Mouse (Mus musculus): ENCODE data around the gene Hoxc9. TPM values are rescaled to one million over a fixed set of nuclear protein-coding genes. Genes with fewer than 3 reads are reported as not detected.

The Hoxc9 gene
- polyA plus RNA-seq, 1 experiment from 2014 or later = not detected

GRCm38 (mm10) chr15:102970740-102971139, 5.5 kb upstream of the Hoxc9 start:
- peaks cover 95% of the 10 kb centered on the region for H3K27me3 ChIP-seq (ENCODE audit: control insufficient read depth, insufficient read depth, low read depth, low read length)
- under 1% methylated on average over 12 of the region's 12 CpGs for WGBS (ENCODE audit: insufficient replicate concordance)
- ATAC-seq (ENCODE audit: low read depth) = no peak

DNA sequence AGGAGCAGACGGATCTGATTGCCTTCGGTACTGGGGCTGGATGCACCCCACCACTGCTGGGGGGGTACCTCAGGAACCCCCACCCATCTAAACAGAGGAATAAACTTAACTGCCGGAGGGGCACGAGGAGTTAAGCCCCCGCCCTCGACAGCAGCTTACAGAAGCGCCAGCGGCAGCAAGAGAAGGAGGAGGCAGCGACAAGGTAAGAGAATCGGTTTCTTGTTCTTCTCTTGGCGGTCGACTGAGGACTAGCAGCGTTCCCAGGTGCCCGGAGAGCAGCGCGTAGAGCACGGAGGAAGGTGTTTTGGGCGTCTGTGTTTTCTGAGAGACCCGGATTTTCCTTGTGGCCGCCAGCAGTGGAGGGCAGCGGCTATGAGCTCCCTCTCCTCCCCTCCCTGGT, 4.0 kb upstream of the Hoxc9 start:
- peaks cover 95% of the 10 kb centered on the region for H3K27me3 ChIP-seq (ENCODE audit: control insufficient read depth, insufficient read depth, low read depth, low read length)
- no peak overlapping the region for H3K27ac ChIP-seq (ENCODE audit: low read length)
- no peaks in the 10 kb centered on the region for H3K36me3 ChIP-seq (ENCODE audit: control insufficient read depth, insufficient read depth)
- no peaks in the 10 kb centered on the region for H3K9me3 ChIP-seq (replicated peaks; ENCODE audit: control insufficient read depth, low read length)
- no peak overlapping the region for H3K4me2 ChIP-seq (ENCODE audit: low read depth, low read length)
- no peak overlapping the region for H3K9ac ChIP-seq (ENCODE audit: low read depth, low read length)
- WGBS (ENCODE audit: insufficient replicate concordance) = 3% methylated on average over 20 of the region's 21 CpGs
- no peak overlapping the region for H3K4me3 ChIP-seq (ENCODE audit: low read depth, low read length)
- no peak for ATAC-seq (ENCODE audit: low read depth)
- no peaks in the 10 kb centered on the region for H3K4me1 ChIP-seq (ENCODE audit: control insufficient read depth, low read depth, low read length)

More at GRCm38 (mm10) chr15:102970740-102971139, 5.5 kb upstream of the Hoxc9 start:
- Histone ChIP-seq H3K4me3 (ENCODE audit: low read depth, low read length) (no peak overlapping the region), H3K9ac (ENCODE audit: low read depth, low read length) (no peak overlapping the region), H3K9me3 (replicated peaks; ENCODE audit: control insufficient read depth, low read length) (no peaks in the 10 kb centered on the region), H3K4me1 (ENCODE audit: control insufficient read depth, low read depth, low read length) (no peaks in the 10 kb centered on the region), H3K27ac (ENCODE audit: low read length) (no peak overlapping the region), H3K36me3 (ENCODE audit: control insufficient read depth, insufficient read depth) (no peaks in the 10 kb centered on the region), H3K4me2 (ENCODE audit: low read depth, low read length) (no peak overlapping the region)

DNA sequence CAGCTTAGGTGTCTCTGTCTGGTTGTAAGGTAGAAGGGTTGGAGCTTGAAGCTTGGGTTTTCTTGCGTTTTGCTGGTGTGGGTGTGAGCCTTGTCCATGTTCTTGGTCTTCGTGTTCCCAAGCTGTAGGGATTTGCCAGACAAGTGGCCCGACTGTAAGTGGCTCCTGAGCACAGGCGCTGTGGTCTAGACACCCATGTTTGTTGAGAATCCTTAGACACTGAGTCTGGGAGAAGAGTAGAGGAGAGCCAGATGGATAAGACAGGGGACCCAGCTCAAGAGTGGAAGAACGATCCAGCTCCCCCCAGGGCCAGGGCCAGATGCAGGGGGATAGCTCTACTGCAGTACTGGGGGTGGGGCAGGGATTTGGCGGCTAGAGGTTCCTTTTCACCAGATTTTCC, 3.5 kb upstream of the Hoxc9 start:
- Histone ChIP-seq H3K36me3 (ENCODE audit: control insufficient read depth, insufficient read depth) (no peaks in the 10 kb centered on the region), H3K27me3 (ENCODE audit: control insufficient read depth, insufficient read depth, low read depth, low read length) (peaks cover 95% of the 10 kb centered on the region), H3K4me1 (ENCODE audit: control insufficient read depth, low read depth, low read length) (no peaks in the 10 kb centered on the region), H3K9me3 (replicated peaks; ENCODE audit: control insufficient read depth, low read length) (no peaks in the 10 kb centered on the region), H3K27ac (ENCODE audit: low read length) (no peak overlapping the region), H3K4me2 (ENCODE audit: low read depth, low read length) (no peak overlapping the region), H3K9ac (ENCODE audit: low read depth, low read length) (no peak overlapping the region), H3K4me3 (ENCODE audit: low read depth, low read length) (no peak overlapping the region)
- WGBS (ENCODE audit: insufficient replicate concordance) = 2% methylated on average over 6 of the region's 6 CpGs
- ATAC-seq (ENCODE audit: low read depth) = no peak

DNA sequence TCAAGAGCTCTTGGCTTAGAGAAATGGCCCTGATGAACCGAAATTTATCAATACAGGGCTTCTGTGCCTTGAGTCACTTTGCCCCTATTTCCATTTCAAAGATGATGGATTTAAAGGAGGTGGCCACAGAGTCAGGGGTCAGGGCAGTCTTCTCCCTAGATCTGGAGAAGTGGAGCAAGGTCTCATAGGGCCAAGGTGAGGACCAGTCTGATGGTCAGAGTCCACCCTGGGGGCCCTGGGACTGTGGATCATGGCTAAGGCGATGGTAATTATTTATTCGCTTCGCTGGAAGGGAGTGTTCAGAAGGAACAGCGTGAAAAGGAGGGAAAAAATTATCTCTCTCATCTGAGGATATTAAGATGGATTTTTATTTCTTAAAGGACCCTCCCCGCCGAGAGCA, 1.2 kb upstream of the Hoxc9 start:
- no peak for ATAC-seq (ENCODE audit: low read depth)
- Histone ChIP-seq H3K27me3 (ENCODE audit: control insufficient read depth, insufficient read depth, low read depth, low read length) (peaks cover 97% of the 10 kb centered on the region), H3K36me3 (ENCODE audit: control insufficient read depth, insufficient read depth) (no peaks in the 10 kb centered on the region), H3K4me3 (ENCODE audit: low read depth, low read length) (no peak overlapping the region), H3K4me1 (ENCODE audit: control insufficient read depth, low read depth, low read length) (no peaks in the 10 kb centered on the region), H3K27ac (ENCODE audit: low read length) (no peak overlapping the region), H3K9me3 (replicated peaks; ENCODE audit: control insufficient read depth, low read length) (no peaks in the 10 kb centered on the region), H3K4me2 (ENCODE audit: low read depth, low read length) (no peak overlapping the region), H3K9ac (ENCODE audit: low read depth, low read length) (no peak overlapping the region)
- WGBS (ENCODE audit: insufficient replicate concordance) = 4% methylated on average over 7 of the region's 7 CpGs

DNA sequence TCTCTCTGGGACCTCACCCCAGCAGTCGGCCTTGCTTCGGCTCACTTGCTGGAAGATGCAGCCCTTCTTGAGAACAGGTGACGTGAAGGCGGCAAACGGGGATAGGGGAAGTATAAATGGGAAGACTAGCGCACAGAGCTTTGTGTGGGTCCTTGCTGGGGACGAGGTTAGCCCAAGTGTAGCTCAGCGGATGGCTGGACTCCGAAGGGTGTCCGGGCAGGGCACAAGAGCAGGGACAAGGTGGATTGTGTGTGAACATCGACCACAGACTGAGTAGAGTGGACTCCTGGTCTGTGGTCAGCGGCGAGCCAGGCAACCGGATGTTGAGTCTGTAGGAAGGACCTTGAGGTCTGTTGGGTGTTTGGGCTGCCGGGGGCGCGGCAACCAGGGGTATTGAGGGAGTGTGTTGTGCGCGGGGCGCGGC, 539 bp upstream of the Hoxc9 start:
- H3K27ac ChIP-seq (ENCODE audit: low read length) = no peak overlapping the region
- H3K36me3 ChIP-seq (ENCODE audit: control insufficient read depth, insufficient read depth) = no peaks in the 10 kb centered on the region
- no peak overlapping the region for H3K4me3 ChIP-seq (ENCODE audit: low read depth, low read length)
- peaks cover 97% of the 10 kb centered on the region for H3K27me3 ChIP-seq (ENCODE audit: control insufficient read depth, insufficient read depth, low read depth, low read length)
- ATAC-seq (ENCODE audit: low read depth) = no peak
- no peaks in the 10 kb centered on the region for H3K9me3 ChIP-seq (replicated peaks; ENCODE audit: control insufficient read depth, low read length)
- no peaks in the 10 kb centered on the region for H3K4me1 ChIP-seq (ENCODE audit: control insufficient read depth, low read depth, low read length)
- no peak overlapping the region for H3K9ac ChIP-seq (ENCODE audit: low read depth, low read length)
- no peak overlapping the region for H3K4me2 ChIP-seq (ENCODE audit: low read depth, low read length)
- WGBS (ENCODE audit: insufficient replicate concordance) = 2% methylated on average over 21 of the region's 21 CpGs

DNA sequence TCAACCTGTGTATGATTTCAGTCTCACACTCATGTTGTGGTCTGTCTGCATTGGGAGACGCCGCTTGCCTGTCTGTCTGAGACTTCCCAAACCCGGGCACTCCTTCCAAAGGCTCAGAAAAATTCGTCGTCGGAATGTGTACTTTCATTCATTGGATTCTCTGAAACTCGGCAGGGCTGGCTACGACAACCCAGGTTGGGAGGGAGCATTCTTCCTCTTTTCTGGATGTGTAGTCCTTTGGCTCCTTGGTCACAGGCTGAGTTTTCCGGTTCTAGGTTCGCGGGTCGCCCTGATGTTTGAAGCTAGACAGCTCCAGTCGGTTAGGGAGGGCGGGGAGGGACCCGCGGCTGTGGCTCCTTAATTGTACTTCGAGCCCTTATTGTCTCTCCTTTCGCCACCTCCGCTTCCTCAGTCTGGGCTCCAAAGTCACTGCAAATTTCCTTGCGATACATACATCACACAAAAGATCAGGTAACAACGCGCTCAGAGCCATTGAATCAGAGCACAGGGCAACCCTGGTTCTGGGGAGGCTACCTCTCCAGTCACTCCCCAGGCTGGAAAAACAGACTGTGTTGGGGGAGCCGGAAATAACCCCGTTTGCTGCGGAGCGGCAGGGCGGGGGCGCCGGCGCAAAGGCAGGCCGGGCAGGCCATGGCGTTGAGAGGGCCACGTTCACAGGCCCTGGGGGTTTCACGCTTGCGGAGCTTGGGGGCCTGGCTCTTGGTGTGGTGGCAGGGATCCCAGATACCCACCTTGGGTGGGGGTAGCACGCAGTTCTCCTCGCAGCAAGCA, 588 bp downstream of the Hoxc9 start:
- no peak overlapping the region for H3K27ac ChIP-seq (ENCODE audit: low read length)
- no peaks in the 10 kb centered on the region for H3K9me3 ChIP-seq (replicated peaks; ENCODE audit: control insufficient read depth, low read length)
- no peaks in the 10 kb centered on the region for H3K4me1 ChIP-seq (ENCODE audit: control insufficient read depth, low read depth, low read length)
- 2% methylated on average over 37 of the region's 37 CpGs for whole genome bisulfite sequencing (ENCODE audit: insufficient replicate concordance)
- peak overlapping the region; percentile 8; the same call in 1 of the 2 replicates for H3K4me2 ChIP-seq (ENCODE audit: low read depth, low read length)
- H3K36me3 ChIP-seq (ENCODE audit: control insufficient read depth, insufficient read depth) = no peaks in the 10 kb centered on the region
- H3K4me3 ChIP-seq (ENCODE audit: low read depth, low read length) = peak overlapping the region; percentile 19; the same call in 1 of the 2 replicates
- H3K27me3 ChIP-seq (ENCODE audit: control insufficient read depth, insufficient read depth, low read depth, low read length) = peaks cover 98% of the 10 kb centered on the region
- ATAC-seq (ENCODE audit: low read depth) = no peak
- no peak overlapping the region for H3K9ac ChIP-seq (ENCODE audit: low read depth, low read length)

DNA sequence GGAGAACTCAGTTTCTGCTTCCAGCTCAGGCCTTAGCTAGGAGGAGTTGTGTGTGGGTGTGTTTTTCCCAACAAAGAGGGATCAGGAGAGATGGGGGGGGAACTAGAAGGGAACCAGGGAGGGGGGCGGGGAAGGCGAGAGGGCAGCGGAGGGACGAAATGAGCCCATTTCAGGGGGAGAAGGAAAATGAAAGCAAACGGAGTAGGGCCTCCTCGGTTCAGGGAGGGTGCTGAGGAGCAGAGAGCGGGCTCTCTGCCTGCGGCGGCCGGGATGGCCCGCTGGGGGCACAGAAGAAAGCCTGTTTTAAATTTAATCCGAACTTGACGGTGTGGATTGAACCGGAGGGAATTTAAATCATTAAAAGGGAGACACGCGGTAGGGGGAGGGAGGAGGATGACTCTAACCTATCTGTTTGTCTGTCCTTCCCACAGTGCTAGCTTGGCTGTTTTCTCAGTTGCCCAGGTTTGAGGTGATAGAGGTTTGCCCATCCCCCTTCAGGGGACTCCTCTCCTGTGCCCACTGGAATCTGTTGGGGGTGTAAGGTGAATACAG, 1.3 kb downstream of the Hoxc9 start:
- no peak overlapping the region for H3K27ac ChIP-seq (ENCODE audit: low read length)
- no peaks in the 10 kb centered on the region for H3K36me3 ChIP-seq (ENCODE audit: control insufficient read depth, insufficient read depth)
- H3K9me3 ChIP-seq (replicated peaks; ENCODE audit: control insufficient read depth, low read length) = no peaks in the 10 kb centered on the region
- H3K4me2 ChIP-seq (ENCODE audit: low read depth, low read length) = peak overlapping the region; percentile 8; the same call in 1 of the 2 replicates
- no peak overlapping the region for H3K9ac ChIP-seq (ENCODE audit: low read depth, low read length)
- H3K4me1 ChIP-seq (ENCODE audit: control insufficient read depth, low read depth, low read length) = no peaks in the 10 kb centered on the region
- peaks cover 98% of the 10 kb centered on the region for H3K27me3 ChIP-seq (ENCODE audit: control insufficient read depth, insufficient read depth, low read depth, low read length)
- H3K4me3 ChIP-seq (ENCODE audit: low read depth, low read length) = peak overlapping the region; percentile 19; the same call in 1 of the 2 replicates
- 5% methylated on average over 16 of the region's 16 CpGs for WGBS (ENCODE audit: insufficient replicate concordance)
- no peak for ATAC-seq (ENCODE audit: low read depth)

- no peaks in the 10 kb centered on the region for H3K4me1 ChIP-seq (ENCODE audit: control insufficient read depth, low read depth, low read length)
- no peak overlapping the region for H3K27ac ChIP-seq (ENCODE audit: low read length)
- H3K9ac ChIP-seq (ENCODE audit: low read depth, low read length) = no peak overlapping the region
- H3K9me3 ChIP-seq (replicated peaks; ENCODE audit: control insufficient read depth, low read length) = no peaks in the 10 kb centered on the region
- no peak overlapping the region for H3K4me2 ChIP-seq (ENCODE audit: low read depth, low read length)
- WGBS (ENCODE audit: insufficient replicate concordance) = 1% methylated on average over 13 of the region's 13 CpGs
- H3K27me3 ChIP-seq (ENCODE audit: control insufficient read depth, insufficient read depth, low read depth, low read length) = peaks cover 97% of the 10 kb centered on the region
- H3K4me3 ChIP-seq (ENCODE audit: low read depth, low read length) = no peak overlapping the region
- no peak for ATAC-seq (ENCODE audit: low read depth)
- no peaks in the 10 kb centered on the region for H3K36me3 ChIP-seq (ENCODE audit: control insufficient read depth, insufficient read depth)
Measured at GRCm38 (mm10) chr15:102978615-102979515, 2.6 kb downstream of the Hoxc9 start.

All from liver, embryonic 16.5 days (tissue).